Mouse (Mus musculus) right cerebral cortex, postnatal 25 days (tissue): ENCODE data around the gene Mfsd4b5.
"Not testable (repeated sequence)": the region's sequence is repeated elsewhere in the genome, so short reads cannot be mapped to it uniquely, and the experiment has no call there.

Experiments
- DNase-seq: peaks from one replicate; pipeline ENCODE4 v3.0.0; 2022

Gene Mfsd4b5

DNA sequence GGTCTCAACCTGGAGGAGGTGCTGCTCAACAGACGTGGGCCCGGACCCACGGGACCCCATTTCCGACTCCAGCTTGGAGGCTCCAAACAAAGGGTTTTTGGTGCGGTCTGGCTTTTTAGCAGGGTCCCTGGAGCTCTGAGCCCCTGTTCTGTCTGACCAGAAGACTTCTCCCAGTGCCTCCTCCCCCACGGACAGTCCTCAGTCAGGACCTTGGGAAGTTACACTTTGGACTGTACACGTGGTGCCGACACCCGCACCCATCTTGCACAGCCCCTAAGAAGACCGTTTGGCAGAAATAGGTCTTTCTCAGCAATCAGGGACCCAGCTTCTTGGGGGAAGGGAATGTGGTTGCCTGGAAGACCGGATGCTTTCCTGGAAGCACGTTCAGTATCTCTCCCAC is at the start of gene Mfsd4b5:
Gene Mfsd4b5 (minus strand): TSS at position 181 of the 400 bp plus-strand sequence.
- DNase-seq: no peak

DNA sequence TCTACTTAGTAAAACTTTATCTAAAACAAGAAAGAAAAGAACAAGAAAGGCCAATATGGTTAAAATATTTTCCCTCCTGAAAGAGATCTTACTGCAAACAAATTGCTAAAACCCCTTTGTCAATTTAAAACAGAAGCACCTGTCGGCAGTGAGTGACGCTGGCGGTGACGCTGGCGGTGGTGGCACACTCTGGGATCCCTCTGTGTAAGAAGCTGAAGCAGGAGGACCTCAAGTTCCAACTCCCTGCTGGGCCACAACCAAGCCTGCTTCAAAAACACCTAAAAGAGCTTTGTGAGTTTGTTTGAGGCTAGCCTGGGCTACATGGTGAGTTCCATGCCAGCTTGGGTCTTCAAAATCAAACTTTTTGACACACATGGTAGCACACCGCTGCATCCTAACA is 48.5 kb upstream of the Mfsd4b5 start:
- DNase-seq: no peak

DNA sequence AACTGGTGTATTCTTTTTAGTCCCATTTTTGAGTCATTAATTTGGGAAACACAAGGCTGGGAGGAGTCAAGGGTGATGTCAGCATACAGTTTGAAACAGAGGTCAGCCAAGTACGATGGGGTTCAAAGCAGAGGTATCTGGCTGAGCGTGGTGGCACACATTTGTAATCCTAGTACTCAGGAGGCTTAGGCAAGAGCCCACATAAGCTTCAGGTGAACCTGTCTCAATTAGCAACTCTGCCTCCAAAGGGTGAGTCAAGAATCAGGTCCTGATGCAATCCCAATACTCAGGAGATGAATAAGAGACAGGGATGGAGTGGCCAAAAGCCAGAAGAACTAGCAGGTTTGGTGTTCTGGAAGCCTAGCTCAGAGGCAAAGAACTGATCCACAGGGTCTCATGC is 46.5 kb upstream of the Mfsd4b5 start:
- DNase-seq: no peak

DNA sequence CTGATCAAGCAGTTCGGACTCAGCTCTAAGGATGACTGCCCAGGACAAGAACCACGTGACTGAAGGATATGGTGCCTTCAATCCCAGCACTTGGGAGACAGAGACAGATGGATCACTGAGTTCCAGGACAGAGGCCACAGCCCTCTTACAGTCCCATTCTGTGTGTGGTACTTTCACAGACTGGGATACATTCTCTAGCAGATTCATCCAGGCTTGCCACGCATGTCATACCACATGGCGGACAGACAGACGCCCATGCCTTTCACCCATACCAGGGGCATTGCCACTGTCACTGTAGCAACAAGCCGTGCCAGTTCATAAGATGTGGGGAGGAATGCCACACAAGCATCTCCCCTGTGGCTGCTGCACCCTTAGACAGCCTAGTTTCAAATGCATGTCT is 44.3 kb upstream of the Mfsd4b5 start:
- DNase-seq: no peak

DNA sequence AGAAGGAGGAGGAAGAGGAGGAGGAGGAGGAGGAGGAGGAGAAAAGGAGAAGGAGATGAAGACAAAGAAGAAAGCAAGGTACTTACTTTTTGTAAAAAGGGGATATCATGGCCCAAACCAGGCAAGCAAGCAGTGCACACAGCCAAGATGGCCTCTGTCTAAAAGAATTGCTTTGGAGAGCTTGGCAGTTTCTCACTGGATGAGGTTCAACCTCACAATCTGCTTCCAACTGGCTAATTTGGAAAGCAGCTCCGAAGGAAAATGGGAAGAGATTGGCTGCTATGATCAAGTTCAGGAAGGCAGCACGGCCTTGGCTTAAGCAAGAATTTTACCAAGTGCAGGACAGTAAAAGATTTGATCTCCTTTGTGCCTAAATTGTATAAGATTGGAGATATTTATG is 43.2 kb upstream of the Mfsd4b5 start:
- DNase-seq: no peak

DNA sequence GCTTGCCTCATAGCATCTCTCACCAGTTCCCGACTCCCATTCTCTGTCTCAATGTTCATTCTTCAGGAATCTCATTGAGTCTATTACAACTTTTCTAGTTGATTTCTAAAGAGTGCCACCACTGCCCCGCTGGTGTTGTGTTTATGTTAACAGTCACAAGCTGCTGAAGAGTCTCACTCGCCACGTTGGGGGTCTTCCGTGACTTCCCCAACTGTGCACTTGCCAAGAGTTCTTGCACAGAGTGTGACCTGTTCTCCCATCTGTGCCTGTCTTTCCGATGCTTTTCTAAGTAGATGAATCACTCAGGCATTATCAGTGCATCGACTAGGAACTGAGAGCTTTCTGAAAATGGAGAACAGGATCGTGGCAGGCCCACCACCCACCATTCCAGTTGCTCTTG is 41.6 kb upstream of the Mfsd4b5 start:
- no peak for DNase-seq

DNA sequence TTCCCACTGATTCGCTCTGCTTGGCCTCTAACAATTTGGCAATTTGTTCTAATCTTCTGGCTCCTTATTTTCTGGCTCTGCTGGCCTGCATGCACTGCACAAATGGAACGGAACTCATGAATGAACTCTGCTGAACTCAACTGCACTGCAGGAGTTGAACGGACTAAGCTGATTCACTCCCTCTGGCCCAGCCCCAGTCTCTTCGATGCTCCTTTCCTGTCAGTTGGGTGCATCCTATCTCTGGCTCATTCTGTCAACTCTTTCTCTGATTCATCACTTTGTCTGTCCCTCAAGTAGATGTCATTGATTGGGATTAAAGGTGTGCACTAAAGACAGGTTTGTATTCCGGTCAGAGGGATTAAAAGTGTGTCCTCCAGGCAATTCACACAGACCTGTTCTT is 40.1 kb upstream of the Mfsd4b5 start:
- no peak for DNase-seq

DNA sequence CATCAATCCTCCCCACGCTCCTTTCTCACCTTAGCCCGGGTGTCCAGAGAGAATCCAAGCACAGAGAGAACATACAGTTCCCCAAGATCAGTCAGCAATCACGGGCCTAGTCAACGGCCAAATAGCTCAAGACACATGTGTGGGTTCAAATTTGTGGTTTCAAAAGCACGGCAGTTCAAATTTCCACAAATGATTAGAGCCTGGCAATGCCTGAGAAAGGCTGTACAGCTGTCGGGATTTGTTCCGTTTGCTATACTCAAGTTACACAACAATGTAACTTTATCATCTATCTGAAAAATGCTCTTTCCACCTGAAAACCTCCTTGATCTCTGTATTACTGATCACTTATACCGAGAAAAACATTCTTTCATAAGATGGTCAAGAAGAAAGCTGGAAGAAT is 39.1 kb upstream of the Mfsd4b5 start:
- no peak for DNase-seq

DNA sequence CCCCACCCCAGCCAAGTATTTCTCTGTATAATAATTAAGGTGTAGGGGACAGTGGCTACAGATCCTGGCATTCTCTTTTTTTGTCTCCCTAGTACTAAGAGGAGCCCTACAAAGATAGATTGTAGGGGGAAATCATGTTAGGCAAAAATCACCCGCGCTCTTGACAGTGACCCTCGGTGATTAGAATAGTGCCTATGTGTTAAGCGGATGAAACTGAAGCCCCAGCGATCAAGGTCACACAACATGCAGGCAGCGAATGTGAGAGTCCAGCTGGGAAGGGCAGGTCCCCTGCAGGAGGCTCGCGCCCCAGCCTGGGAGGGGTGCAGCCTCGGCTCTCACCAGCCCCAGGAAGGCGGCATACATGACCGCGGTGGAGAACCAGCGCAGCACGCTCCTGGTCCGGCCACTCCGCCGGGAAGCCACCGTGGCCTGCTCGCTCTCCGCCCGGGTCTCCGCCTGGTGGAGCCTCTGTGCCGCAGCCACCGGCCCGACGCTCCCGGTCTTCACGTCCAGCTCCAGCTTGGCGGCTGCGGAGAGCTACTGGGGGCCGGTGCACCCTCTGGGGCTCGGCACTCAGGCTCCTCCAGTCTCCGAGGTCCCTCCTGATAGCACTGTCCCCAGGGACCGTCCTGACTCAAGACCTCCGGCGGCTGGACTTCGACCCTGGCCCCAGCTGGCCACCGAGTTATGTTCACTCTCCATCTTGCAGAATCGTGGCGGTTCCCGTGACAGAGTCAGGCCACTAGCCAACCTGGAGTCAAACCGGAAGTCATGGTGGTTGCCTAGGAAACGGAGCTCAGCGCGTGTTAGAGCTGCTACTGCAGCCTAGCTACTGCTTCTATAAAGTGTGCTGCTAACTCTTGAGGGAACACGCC is 38.3 kb upstream of the Mfsd4b5 start, which contains the start of gene Mfsd4b1:
Gene Mfsd4b1 (minus strand): TSS at position 715 of the 875 bp plus-strand sequence.
- peak; percentile 90 for DNase-seq

DNA sequence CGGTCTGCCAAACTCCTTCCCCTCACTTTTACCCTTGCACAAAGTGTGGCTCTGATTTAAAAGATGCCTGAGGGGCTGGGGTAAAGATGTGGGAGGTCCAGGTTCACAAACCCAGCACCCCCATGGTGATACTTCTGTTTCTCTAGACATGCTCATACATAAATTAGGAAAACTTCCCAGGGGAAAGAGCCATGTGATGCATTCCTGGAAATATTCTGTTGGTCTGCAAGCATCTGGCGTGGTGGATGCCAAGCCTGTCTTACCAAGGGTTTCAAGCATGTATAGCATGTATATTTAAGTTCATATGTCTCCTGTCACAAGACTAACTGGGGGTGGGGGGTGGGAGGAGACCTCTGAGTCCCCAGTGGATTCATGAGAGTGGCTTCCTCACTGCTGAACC is 34.0 kb upstream of the Mfsd4b5 start:
- no peak for DNase-seq

DNA sequence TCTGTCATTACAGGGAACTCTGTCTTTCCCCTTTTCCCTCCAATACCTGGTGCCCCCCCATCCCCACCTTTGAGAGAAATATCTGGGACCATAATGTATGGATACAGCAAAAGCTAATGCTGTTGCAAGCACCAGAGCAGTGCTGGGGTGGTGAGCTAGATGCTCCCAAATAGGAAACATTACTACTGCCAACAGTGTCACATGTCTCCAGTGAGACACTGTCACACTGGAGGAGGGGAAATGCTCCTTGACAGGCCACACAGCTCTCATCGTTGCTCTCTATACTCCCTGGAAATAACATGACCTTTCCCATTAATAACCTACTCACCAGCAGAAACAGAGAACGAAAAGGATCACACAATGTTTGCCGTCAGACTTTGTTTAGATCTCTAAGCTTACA is 33.0 kb upstream of the Mfsd4b5 start:
- no peak for DNase-seq

DNA sequence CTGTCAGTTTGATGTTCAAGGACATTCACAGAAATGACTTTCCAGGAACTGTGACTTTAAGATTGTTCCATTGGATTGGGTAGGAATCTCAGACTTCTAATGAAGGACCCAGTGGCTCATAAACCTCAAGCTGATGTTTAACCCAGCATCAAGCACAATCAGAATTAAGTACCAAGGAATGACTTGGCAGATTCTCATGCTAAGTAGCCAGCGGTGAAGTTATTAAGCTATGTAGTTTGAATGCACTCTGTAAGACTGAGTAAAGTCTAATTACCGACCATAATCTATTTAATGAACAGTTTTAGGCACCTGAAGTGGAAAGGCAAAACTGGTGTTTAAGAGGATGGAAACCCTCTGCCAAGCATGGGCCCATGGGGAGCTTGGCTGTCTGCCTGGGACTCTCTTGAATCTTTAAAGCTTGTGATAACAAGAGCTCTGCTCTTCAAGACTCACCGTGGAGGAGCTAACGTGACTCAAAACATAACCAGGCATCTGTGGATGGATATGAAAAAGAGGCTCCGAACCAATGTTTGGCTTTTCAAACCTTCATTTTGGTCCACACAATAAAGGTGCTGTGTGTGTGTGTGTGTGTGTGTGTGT is 31.9 kb upstream of the Mfsd4b5 start:
- DNase-seq: no peak

DNA sequence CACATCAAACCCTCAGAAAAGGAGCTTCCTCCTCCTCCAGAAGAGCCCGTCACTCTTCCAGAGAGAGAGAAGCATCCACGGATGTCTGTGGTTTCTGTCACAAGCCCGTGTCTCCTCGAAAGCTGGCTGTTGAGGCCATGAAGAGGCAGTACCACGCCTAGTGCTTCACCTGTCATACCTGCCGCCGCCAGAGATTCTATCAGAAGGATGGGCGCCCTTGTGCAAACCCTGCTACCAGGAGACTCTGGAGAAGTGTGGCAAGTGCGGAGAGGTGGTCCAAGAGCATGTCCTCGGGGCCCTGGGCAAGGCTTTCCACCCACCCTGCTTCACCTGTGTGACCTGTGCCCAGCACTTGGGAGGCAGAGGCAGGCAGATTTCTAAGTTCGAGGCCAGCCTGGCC is 23.1 kb upstream of the Mfsd4b5 start:
- DNase-seq: no peak

DNA sequence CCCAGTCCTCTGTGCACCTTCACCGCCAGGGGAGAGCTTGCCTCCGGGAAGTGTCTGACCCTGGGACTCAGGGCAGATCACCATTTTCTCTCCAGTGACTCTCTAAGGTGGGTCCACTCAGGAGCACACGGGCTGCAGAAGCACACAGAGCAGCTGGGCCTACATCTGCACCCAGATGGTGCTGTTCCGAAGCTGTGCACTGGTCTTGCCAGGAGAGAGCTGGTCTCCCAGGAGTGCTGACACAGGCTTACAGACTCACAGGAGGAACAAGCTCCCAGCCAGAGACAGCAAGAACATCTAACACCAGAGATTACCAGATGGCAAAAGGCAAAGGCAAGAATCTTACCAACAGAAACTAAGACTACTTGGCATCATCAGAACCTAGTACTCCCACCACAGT is 22.4 kb upstream of the Mfsd4b5 start:
- not testable (repeated sequence) for DNase-seq

DNA sequence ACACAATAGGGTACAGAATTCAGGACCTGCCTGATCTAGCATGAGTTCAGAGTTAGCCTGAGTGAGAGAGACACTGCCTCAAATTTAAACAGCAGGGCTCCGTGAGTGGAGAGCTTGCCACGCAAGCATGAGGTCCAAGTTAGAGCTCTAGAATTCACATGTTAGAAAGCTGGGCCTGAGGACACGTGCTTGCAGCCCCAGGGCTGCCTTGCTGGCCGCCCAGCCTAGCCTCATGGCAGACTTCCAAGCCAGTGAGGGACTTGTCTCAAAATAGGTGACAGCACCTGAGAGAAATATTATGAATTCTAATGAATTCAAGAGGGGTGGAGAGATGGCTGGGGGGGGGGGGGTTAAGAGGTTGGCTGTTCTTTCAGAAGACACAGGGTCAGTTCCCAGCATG is 21.5 kb upstream of the Mfsd4b5 start:
- no peak for DNase-seq

DNA sequence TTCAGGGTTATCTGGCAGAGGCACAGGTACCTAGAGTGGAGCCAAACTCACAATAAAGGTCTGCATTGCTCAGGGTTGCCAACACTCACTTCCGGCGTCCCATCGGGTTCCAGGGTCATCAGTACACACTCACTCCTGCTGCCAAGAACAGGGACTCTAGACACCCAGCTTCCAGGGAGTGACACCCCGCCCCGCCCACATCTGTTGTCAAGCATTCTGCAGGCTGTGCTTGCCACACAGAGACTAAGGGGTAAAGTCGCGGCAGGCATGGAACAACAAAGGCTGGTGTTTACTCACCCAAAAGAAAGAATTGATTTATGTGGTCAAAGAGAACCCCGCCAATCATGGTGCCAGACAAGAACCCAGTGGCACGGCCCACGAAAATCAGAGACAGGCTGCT is 20.5 kb upstream of the Mfsd4b5 start:
- DNase-seq: no peak

DNA sequence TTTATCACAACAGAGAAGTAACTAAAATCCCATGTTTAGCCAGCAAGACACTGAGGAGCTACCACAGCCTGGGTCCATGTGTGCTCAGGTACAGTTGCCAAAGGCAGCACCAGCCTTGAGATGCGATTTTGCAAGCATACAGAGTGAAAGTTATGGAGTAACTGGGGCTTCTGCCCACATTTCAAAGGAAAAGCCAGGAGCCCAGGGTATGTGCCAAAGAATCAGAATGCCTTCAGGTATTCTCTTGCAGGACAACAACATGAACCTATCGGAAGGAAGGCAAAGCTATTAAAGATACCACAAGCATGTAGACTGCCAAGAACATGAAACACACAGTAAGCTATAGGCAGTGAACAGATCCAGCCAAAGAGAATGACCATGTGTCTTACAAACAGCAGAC is 14.3 kb upstream of the Mfsd4b5 start:
- DNase-seq: no peak

DNA sequence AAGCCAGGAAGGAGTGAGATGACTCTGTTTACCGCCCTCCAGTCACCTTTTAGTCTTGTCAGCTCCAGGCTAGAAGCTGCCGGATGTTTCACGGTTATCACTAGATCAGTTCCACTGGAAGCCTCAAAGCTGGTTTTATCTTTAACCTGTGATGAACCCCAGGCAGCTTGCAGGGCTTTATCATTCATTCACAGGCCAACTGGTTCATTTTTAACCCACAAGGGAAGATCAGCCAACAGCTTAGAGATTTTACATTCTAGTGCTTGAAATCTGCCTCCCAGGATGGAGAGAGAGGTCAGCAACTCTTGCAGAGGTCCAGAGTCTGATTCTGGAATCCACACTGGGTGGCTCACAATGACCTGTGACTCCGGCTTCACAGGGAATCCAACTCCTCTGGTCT is 4.7 kb upstream of the Mfsd4b5 start:
- DNase-seq: no peak

DNA sequence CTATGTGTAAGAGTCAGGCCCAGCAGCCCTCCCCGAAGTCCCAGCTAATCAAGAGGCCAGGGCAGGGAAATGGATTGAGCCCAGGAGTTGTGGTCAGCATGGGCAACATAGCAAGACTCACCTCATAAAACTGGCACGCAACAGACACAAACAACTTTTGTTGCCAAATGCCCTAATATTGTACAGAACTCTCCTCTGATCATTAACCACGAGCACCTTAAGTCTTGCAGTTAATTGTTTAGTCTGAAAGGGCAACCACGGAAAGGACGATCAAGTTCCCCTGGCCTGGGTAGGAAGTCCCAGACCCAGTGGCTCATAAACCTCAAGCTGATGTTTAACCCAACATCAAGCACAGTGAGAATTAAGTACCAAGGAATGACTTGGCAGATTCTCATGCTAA is 3.8 kb downstream of the Mfsd4b5 start:
- DNase-seq: no peak

DNA sequence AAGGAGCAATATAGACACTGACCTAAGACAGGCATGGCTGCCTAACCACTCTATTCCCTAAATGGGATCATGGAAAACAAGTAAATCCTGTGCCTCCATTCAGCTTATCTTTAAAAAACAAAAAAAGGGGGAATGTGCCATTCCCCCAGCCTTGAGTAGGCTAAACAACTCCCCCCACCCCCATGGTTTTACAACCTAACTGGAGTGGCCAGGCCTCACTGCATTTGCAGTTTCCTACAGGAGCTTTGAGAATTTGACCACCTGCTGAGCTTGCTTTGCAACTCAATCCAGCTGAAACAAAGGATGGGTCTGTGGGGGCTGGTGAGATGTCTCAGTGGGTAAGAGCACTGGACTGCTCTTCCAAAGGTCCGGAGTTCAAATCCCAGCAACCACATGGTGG is 8.2 kb downstream of the Mfsd4b5 start:
- DNase-seq: no peak

DNA sequence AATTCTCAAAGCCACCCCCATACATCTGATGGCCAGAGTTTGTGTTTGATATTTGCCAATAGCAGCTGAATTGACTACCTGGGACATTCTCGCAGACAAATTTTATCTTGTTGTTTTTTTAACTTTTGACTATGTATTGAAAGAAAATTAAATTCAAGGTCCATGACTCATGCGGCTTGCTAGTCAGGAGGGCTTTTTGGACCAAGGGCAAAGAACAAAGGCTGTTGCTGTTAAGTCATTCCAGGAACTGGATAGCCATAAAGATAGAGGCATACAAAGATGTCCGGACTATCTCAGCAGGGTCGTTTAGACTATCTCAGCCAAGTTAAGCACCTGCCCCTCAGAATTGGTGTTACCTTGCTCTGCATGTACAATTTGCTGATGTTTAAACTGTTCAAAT is 9.1 kb downstream of the Mfsd4b5 start:
- no peak for DNase-seq

DNA sequence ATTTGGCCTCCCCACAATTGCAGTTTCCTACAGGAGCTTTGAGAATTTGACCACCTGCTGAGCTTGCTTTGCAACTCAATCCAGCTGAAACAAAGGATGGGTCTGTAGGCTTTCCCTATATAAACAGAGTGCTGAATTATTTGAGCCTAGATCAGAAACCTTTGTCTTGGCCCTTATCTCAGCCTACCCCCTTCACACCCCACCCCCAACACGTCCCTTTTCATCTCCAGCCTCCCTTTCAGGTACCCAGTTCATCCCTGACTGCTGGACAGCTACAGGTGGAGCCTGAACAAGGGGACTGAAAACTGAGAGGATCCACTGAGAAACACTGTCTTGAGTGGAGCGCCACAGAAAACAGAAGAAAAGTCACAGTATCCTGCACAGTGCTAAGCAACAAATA is 10.7 kb downstream of the Mfsd4b5 start:
- no peak for DNase-seq

DNA sequence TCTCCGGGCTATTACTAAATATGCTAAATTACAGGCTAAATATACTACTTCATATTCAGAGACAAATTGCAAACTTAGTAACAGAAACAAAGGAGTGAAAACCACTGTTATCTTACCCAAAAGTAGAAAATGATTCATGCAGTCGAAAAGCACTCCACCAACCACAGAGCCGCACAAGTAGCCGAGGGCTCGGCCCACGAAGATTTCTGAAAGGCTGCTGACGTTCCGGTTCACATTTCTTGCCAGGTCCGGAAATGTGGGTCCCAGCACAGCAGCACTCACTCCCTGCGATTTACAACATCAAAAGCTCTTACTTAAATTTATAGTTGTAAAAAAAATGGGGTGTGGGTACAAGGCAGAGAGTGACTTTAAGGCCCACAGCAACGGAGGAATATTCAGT is 11.5 kb downstream of the Mfsd4b5 start:
- no peak for DNase-seq

DNA sequence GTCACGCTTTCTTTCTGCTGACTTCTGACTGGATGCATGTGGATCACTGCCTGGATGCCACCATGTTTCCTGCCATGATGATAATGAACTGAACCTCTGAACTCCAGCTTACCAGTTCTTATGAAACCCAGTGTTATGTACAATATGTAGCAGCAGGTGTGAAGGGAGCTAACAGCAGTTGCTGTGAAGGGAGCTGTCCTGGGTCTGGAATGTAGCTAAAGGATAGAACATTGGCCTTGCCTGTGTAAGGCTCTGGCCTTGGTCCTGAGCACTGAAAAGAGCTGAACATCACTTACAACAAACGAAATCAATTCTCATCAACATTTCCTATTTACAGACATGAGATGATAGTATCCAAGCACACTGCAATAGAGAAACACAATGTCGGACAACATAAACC is 18.9 kb downstream of the Mfsd4b5 start:
- no peak for DNase-seq

DNA sequence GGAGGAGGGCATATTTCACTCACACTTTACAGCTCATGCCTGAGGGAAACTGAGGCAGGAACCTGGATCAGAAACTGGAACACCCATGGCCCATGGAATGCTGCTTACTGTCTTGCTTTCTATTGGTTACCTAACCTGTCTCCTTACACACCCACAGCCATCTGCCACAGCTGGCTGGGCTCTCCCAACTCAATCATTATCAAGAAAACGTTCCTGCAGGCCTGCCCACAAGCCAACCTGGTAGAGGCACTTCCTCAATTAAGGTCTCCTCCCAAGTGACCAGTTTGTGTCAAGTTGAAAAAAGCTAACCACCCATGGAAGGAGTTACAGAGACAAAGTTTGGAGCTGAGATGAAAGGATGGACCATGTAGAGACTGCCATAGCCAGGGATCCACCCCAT is 24.5 kb downstream of the Mfsd4b5 start:
- DNase-seq: no peak
